Mouse (Mus musculus) cerebellum, adult (tissue): ENCODE measurements at regions not wholly inside any gene's neighbourhood (a gene's known extent, or its start where the extent isn't known, plus 50 kb on each side); places are given as distances from the start of the nearest gene placed in this dataset.

Source experiments
- ATAC-seq: cut with Nextera tagmentation; 2 replicates; pipeline ENCODE4 v1.9.2; 2017; ENCODE audit warnings: mild to moderate bottlenecking, moderate library complexity, mixed read lengths; ENCODE audit not compliant: insufficient number of reproducible peaks, low FRiP score, low TSS enrichment

- no peak for ATAC-seq
These were observed 76.3 kb downstream of the Asb13 start for GRCm38 (mm10) chr13:3709982-3710618.

GRCm38 (mm10) chr13:3708896-3709631 is 75.2 kb downstream of the Asb13 start:
- ATAC-seq, result no peak
